Mouse (Mus musculus): ENCODE results near the gene Gys1.
A peak's percentile ranks its signal among the peaks of the same experiment; 100 is the strongest.

The Gys1 gene

GRCm38 (mm10) chr7:45414740-45415224 lies 19.9 kb upstream of the Gys1 start:
- no peak for DNase-seq (ENCODE audit: low spot score)

GRCm38 (mm10) chr7:45415636-45416035 lies 19.0 kb upstream of the Gys1 start:
- DNase-seq (ENCODE audit: low spot score): no peak

DNA sequence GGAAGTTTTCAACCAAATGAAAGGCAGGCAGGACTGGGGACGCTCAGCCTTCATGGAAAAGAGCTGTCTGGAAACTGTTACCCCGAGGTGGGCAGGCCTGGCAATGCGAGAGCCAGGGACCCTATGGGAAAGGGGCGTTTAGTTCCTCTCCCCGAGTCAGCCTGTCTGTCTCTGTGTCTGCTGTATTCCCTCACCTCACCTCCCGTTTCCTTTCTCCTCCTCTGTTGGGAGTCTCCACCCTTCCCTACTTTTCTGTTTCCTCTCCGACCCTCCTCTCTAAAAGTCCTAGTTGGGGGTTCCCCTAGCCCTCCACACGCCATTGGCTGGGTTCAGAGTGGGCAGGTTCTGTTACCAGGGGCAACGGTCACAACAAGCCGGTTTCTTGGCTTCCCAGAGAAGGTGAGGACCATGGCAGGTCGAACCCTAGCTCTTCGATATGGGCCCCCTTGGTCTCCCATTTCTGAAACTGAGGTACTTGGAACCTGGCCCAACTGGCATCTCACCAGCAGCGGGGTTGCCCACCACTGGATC lies 16.6 kb upstream of the Gys1 start:
- DNase-seq (ENCODE audit: low spot score): no peak

GRCm38 (mm10) chr7:45419859-45420614 lies 14.6 kb upstream of the Gys1 start:
- DNase-seq (ENCODE audit: low spot score): no peak

- DNase-seq (ENCODE audit: low spot score): no peak
Measured at GRCm38 (mm10) chr7:45420615-45420919, 14.1 kb upstream of the Gys1 start, which contains the start of gene Lhb. Gene Lhb (plus strand): TSS chr7:45420820.

- DNase-seq (ENCODE audit: low spot score): no peak
Measured at GRCm38 (mm10) chr7:45421194-45421593, 13.4 kb upstream of the Gys1 start.

DNA sequence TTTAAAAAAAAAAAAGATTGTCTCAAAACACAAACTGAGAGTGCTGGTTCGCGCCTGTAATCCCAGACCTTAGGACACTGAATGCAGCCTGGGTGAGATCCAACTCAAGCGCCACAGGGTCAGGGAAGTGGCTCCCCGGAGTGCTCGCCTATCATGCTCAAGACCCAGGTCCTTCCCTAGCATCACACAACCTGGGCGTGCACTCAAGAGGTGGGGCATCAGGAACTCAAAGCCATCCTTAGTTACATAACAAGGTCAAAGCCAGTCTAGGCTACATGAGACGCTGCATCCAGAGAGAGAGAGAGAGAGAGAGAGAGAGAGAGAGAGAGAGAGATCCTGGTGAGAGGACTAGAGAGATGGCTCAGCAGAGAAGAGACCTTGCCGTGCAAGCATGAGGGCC lies 8.1 kb upstream of the Gys1 start:
- DNase-seq (ENCODE audit: low spot score): no peak

DNA sequence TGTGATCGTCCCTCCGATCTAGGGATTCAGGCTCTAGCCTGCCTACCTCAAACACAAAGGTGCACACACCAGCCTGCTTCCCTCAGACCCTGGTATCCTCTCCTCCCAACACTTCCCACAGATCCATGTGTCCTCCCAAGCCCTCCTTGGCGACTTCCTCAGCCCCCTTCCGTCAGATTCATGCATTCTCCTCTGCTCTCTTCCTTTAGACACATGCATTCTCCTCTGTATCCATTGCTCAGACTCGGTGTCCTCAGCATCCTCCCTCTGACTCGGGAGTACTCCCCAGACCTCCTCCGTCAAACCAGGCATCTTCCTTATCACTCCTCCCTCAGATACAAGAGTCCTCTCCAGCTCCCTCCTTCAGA lies 825 bp upstream of the Gys1 start:
- no peak for DNase-seq (ENCODE audit: low spot score)

DNA sequence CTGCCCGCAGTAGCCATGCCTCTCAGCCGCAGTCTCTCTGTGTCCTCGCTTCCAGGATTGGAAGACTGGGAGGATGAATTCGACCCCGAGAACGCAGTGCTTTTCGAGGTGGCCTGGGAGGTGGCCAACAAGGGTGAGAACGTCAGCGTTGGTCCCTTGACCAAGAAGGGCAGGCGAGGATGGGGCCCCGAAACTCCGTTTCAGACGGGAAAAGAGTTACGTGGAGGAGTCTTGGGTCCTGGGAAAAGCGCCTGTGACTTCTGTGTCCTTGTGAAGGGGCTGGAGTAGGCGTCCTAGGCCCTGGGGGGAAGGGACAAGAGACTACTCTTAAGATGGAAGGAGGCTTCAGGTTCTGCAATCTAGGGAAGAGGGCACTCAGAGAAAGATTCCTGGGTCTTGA lies 394 bp downstream of the Gys1 start:
- DNase-seq (ENCODE audit: low spot score): no peak

- no peak for DNase-seq (ENCODE audit: low spot score)
Measured at GRCm38 (mm10) chr7:45436444-45436843, 1.8 kb downstream of the Gys1 start.

- no peak for DNase-seq (ENCODE audit: low spot score)
Measured at GRCm38 (mm10) chr7:45437046-45437445, 2.4 kb downstream of the Gys1 start.

- no peak for DNase-seq (ENCODE audit: low spot score)
Measured at GRCm38 (mm10) chr7:45437521-45438276, 3.1 kb downstream of the Gys1 start, which contains the start of gene Ruvbl2. Gene Ruvbl2 (minus strand): TSS chr7:45438096.

GRCm38 (mm10) chr7:45443526-45444420 lies 9.1 kb downstream of the Gys1 start:
- no peak for DNase-seq (ENCODE audit: low spot score)

GRCm38 (mm10) chr7:45446589-45446988 lies 11.9 kb downstream of the Gys1 start:
- no peak for DNase-seq (ENCODE audit: low spot score)

DNA sequence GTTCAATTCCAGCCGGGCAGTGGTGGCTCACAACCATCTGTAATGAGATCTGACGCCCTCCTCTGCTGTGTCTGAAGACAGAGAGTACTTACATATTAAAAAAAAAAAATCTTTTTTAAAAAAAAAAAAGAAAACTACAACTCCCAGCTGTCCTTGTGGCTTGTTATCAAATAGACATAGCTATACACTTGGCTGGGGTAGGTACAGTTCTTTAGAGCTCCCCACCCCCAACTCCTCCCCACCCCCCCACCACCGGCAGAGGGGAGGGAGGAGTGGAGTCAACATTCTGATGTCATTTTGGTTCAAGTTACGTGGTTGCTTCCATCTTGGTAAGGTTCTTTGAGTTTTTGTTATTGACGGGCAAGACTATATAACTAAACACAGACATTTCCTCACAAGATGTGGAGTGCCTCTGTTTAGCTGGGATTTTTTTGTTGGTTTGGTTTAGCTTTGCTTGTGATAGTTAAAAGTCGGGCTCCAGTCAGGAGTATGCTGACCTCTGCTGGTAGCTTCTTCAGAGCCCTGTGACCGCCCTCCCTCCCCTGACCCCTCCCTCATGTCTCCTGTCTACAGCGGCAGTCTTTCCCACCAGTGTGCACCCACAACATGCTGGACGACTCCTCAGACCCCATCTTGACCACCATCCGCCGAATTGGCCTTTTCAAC lies 12.8 kb downstream of the Gys1 start:
- no peak for DNase-seq (ENCODE audit: low spot score)

DNA sequence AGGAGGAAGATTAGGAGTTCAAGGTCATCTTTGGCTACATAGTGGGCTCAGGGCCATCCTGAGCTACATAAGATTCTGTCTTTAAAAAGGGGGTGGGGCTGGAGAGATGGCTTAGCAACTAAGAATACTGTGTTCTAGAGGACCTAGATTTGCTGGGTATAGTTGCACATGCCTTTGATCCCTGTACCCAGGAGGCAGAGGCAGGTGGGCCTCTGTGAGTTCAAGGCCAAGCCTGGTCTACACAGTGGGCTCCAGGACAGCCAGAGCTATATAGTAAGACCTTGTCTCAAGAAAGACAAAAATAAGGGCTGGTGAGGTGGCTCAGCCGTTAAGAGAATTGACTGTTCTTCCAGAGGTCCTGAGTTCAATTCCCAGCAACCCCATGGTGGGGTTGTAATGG lies 15.3 kb downstream of the Gys1 start:
- DNase-seq (ENCODE audit: low spot score): no peak

DNA sequence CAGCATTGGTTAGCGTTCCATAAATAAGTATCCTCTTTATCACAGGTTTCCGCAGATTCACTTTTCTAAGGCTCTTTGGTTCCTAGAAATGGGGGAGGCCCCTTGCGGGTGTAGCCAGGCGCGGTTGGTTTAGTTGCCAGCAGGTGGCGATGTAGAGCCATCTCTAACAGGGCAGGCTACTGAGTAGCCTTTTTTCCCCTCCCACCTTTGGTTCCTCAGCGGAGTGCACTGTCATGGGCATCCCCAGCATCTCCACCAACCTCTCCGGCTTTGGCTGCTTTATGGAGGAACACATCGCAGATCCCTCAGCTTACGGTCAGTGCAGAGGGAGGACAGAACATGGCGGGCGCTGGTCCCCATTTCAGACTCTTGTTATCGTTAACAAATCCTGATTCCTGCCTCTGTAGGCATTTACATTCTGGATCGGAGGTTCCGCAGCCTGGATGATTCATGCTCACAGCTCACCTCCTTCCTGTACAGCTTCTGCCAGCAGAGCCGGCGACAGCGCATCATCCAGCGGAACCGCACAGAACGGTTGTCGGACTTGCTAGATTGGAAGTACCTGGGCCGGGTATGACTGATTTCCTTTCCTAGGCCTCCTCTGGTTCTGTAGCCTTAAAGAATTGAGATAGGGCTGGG lies 16.8 kb downstream of the Gys1 start:
- DNase-seq (ENCODE audit: low spot score): peak; percentile 82

DNA sequence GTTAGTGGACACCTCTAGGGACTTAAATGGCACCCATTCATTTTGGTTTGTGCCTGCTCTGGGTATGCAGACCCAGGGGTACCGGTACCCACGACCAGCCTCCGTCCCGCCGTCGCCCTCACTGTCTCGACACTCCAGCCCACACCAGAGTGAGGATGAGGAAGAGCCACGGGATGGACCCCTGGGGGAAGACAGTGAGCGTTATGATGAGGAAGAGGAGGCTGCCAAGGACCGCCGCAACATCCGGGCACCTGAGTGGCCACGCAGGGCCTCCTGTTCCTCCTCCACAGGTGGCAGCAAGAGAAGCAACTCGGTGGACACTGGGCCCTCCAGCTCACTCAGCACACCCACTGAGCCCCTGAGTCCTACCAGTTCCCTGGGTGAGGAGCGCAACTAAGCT lies 20.3 kb downstream of the Gys1 start:
- DNase-seq (ENCODE audit: low spot score): no peak

- no peak for DNase-seq (ENCODE audit: low spot score)
Measured at GRCm38 (mm10) chr7:45455932-45456696, 21.5 kb downstream of the Gys1 start.

- DNase-seq (ENCODE audit: low spot score): no peak
Measured at GRCm38 (mm10) chr7:45456721-45457203, 22.1 kb downstream of the Gys1 start.

Measured in urinary bladder, postnatal 25 days (tissue).